Mouse (Mus musculus): Measurements from ENCODE around the gene Ugt2b36. TPM values are rescaled to one million over a fixed set of nuclear protein-coding genes. Genes with fewer than 3 reads are reported as not detected.
"Not testable (repeated sequence)": the region's sequence is repeated elsewhere in the genome, so short reads cannot be mapped to it uniquely, and the experiment has no call there.

Gene Ugt2b36
- not detected for total RNA-seq (2021)
- long read RNA-seq, experiment 1: 0 reads
- long read RNA-seq, experiment 2: 0 reads

GRCm38 (mm10) chr5:87092346-87093027 is at the start of gene Ugt2b36:
Gene Ugt2b36 (minus strand): TSS chr5:87092555.
- DNase-seq: no peak

- DNase-seq: not testable (repeated sequence)
Observed at GRCm38 (mm10) chr5:87140196-87140595, 47.8 kb upstream of the Ugt2b36 start, which contains the start of gene Ugt2b5. Gene Ugt2b5 (minus strand): TSS chr5:87140318.

GRCm38 (mm10) chr5:87103697-87104096 is 11.3 kb upstream of the Ugt2b36 start:
- not testable (repeated sequence) for DNase-seq

- DNase-seq: no peak
Observed at GRCm38 (mm10) chr5:87091111-87091510, 1.2 kb downstream of the Ugt2b36 start.

GRCm38 (mm10) chr5:87089264-87089663 is 3.1 kb downstream of the Ugt2b36 start:
- no peak for DNase-seq

- no peak for DNase-seq
Observed at GRCm38 (mm10) chr5:87086269-87086668, 6.1 kb downstream of the Ugt2b36 start.

- DNase-seq: no peak
Observed at GRCm38 (mm10) chr5:87030624-87031023, 61.7 kb downstream of the Ugt2b36 start.

- no peak for DNase-seq
Observed at GRCm38 (mm10) chr5:87027359-87027758, 65.0 kb downstream of the Ugt2b36 start.

Other genes with a start within 250 kb of the Ugt2b36 start
- gene Ugt2b34, start 185.6 kb downstream of the Ugt2b36 start, total RNA-seq (2021): under 1 TPM in 1 of 2 experiments, not detected in 1; 0.11 TPM
- not detected for gene Ugt2b1, start 166.0 kb downstream of the Ugt2b36 start, total RNA-seq (2021)
- gene Ugt2b35, start 91.7 kb downstream of the Ugt2b36 start, total RNA-seq (2021): not detected
- gene Ugt2b5, start 47.8 kb upstream of the Ugt2b36 start, total RNA-seq (2021): not detected
- not detected for gene Ugt2b37, start 162.2 kb upstream of the Ugt2b36 start, total RNA-seq (2021)
- not detected for gene Ugt2a3, start 244.6 kb upstream of the Ugt2b36 start, total RNA-seq (2021)

All from gastrocnemius, postnatal 10 days (tissue).